Mouse (Mus musculus): Measurements from ENCODE around the gene Ank2.

GRCm38 (mm10) chr3:127507878-127508783, 9.0 kb upstream of the Ank2 start:
- TF ChIP-seq GATA1 (IDR thresholded peaks at IDR 0.05; ENCODE audit: borderline replicate concordance, low read length) (no peak), CTCF (IDR thresholded peaks at IDR 0.05; ENCODE audit: low read depth, low read length) (no peak), POLR2AphosphoS5 (IDR thresholded peaks at IDR 0.05; ENCODE audit: insufficient replicate concordance, low read depth, low read length) (no peak), GATA2 (IDR thresholded peaks at IDR 0.05; ENCODE audit: borderline replicate concordance, low read depth, low read length) (no peak)

Data from G1E (cell line).